Mouse (Mus musculus) liver, adult (tissue): ENCODE results near the gene Slit3.

Source experiments
- GATA4 ChIP-seq: IDR thresholded peaks from 2 replicates; pipeline ENCODE4 v1.6.1; 2014; ENCODE audit warnings: mild to moderate bottlenecking, low read length; ENCODE audit not compliant: insufficient replicate concordance

The Slit3 gene

DNA sequence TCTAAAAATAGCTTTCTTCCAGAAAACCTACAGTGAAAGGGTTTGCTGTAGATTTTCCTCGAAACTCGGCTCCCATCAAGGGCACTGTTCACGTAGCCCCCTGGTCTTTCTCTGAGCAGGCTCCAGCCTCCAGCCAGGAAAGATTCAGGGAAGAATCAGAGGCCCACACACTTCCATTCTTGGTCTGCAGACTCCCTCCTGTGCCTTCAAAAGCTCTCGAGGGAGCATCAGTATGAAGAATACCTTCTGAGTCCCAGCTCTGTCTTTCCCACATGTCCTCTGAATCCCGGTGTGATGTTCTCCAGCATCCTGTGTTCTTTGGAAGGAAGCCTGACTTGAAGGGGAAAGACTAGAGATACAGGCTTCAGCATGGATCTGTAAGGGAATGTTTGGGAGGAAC lies 461.6 kb downstream of the Slit3 start:
- no peak for TF ChIP-seq GATA4

DNA sequence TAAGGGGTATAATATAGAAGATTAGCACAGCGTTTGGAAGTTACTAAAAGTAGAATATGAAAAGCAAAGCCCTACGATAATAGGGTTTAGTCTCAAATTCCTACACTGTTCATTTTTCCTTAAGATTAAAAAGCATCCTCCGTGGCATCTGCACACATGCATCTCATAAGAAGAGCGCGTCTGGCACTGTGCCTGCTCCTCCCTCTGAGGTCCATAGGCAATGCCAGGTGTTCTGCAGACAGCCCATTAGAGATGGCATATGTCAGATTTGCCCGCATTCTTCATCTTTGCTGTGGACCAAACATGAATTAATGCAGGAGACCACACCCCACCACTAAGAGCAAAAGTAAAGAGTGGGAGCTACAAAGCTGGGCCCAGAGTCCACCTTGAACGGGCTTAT lies 462.6 kb downstream of the Slit3 start:
- no peak for TF ChIP-seq GATA4

DNA sequence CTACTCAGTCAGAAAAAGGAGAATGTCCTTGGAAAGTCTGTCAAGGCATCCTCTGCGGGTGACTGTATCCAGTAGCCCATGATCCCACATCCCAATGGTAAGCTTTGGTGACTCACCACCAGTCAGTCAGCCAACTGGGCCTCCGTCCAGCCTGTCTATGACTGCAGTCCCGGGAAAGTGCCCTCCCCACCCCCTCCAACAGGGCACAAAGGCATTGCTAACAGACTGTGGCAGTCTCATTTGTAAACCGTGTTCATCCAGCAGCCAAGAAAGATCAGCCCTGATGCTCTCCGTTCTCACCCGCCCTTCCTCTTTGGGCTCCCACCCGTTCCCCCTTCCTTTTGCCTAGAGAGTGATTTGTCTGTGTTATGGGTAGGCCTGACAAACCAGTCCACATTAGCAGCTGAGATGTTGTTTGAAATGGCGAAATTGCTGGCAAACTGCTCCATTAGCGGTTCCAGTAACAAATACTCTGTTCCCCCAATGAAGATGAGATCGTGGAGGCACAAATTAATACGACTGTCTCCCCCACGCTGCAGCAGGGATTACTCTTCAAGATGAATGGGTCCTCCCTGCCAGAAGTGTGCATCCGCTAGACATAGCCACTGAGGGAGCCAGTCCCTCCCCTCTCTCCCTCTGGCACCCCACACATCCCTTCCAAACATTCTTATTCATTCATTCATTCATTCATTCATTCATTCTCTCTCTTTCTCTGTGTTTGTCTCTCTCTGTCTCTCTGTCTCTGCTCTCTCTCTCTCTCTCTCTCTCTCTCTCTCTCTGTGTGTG lies 466.3 kb downstream of the Slit3 start:
- TF ChIP-seq GATA4 = no peak

- TF ChIP-seq GATA4 = no peak
These were observed 468.9 kb downstream of the Slit3 start for GRCm38 (mm10) chr11:35589892-35590291.

GRCm38 (mm10) chr11:35593146-35594034 lies 472.4 kb downstream of the Slit3 start:
- no peak for TF ChIP-seq GATA4

DNA sequence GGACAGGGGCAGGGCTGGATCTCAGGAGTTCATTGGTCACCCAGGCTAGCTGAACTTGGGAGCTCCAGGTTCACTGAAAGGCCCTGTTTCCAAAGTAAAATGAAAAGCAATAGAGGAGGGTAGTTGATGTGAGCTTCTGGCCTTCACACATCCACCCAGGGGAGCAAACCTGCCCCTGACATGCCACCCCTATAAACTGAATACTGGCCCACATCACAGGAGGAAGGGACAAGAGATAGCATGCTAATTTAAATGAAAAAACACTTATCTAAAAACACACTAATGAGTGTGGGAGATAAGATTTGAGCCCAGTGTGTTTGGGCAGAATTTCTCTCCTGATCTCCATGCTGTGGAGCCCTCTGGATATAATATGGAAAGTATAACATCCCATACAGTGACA lies 475.0 kb downstream of the Slit3 start:
- TF ChIP-seq GATA4 = no peak

- no peak for TF ChIP-seq GATA4
These were observed 476.9 kb downstream of the Slit3 start for GRCm38 (mm10) chr11:35597882-35598281.

DNA sequence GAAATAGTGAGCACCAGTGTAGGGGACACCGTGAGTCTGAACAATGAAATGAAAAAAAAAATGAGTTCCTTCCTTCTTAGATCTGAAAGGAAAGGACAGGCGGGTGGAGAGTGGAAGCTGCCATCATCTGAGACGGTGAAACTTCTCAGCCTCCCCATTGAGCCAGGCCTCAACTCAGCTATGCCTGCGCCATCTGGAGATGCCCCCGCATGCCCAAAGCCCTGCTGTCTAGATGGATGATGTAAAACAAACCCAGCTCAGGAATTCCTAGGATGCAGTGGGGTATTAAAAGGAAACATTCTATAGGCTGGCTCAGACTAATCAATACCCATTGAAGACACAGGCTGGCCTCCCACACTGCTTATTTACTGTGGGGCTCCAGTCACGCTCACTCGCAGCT lies 477.7 kb downstream of the Slit3 start:
- TF ChIP-seq GATA4 = no peak

DNA sequence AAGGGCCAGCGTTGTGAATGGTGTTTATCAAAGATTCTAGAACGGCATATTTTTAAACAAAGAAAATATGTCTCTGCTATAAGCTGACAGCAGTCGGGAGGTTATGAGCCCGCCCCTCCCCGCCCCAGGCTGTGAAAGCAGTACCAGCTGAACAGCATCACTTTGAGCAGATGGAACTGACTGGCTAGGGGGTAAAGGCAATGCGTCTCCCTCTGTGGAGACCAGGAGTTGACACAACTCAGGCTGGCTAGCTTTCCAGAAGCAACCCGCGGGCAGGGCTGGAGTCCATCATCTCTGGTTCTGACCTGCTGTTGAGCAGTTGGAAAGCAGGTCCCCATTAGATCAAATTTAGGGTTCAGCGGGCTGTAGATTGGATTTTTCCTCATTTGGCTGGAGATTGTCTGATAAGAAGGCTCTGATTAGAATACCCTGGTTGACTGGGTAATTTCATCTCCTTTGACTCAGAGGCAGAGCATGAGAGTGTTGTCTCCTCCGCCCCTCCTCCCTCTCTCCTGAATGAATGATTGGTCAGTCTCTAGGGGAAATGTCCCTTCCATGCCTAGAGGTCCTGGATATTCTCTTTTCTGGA lies 480.7 kb downstream of the Slit3 start:
- no peak for TF ChIP-seq GATA4

DNA sequence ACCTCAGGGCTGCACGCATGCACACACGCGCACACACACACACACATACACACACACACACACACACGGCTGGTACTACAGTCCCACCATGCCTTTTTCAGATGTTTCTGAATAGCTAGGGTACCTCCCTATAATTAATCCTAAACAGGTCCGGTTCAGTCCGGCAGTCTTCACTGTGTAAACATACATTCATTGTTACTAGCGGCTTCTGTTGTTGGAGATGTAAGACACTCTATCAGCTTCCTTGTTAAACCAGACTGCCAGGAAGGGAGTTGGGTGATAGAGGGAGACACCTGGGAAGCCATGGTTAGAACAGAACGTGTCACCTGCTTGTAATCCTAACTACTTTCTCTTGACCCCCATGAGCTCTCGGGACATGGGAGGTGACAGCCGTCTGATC lies 481.6 kb downstream of the Slit3 start:
- no peak for TF ChIP-seq GATA4

DNA sequence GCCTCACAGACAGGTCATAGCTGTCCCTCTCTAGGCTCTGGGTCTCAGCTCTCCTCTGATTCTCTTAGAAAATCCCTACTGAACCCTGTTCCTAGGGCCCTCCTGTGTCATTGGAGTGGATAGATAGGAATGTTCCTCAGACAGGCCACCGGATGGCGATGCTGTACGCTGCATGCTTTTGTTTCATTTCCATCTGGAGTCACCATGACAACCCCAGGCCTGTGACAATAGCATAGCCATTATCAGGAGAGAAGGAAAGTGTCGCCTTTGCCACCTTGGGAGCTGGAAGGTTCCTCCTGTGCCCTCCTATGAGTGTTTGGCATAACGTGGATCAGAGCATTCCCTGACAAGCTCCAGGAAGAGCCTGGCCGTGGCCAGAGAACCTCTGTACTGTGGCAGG lies 482.9 kb downstream of the Slit3 start:
- TF ChIP-seq GATA4 = no peak

DNA sequence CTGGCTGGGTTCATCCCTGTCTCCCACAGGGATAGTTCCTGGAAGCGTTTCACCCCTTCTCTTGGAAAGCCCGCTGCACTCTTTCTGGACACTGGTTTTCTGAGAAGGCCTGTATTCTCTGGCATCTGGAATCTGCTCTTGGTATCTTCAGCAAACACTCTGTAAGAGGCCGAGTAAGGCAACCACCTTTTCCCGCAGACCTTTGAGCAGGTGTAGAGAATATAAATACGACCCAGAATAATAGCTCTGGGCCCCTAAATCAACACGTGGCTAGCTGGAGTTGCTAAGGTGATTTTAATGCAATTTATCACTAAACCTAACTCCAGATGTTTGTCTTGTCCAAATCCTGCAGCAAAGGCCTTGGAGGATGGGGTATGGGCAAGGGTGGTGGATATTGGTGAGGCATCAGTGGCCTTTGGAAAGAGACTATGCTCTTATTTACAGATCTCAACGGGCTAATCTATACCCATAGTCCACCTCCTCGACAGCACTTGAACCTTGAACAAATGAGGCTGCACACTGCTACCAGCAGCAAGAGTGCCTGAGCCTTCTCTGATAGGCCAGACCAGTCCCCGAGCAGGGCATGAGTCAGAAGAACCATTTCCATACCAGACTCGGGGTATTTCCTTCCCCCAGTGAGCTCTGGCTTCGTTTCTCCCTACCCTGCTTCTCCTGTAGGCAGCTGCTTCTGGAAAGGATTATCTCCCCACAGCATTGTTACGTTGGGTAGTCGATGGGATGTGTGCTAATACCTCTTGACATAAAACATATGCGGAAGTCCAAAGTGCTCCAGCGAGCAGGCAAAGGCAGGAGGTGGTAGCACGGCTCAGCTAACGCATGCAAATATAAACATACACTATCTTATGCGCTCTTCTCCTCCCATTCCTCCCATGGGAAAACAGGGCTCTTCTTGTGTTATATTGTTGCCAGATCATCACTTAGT lies 484.1 kb downstream of the Slit3 start:
- TF ChIP-seq GATA4 = no peak

DNA sequence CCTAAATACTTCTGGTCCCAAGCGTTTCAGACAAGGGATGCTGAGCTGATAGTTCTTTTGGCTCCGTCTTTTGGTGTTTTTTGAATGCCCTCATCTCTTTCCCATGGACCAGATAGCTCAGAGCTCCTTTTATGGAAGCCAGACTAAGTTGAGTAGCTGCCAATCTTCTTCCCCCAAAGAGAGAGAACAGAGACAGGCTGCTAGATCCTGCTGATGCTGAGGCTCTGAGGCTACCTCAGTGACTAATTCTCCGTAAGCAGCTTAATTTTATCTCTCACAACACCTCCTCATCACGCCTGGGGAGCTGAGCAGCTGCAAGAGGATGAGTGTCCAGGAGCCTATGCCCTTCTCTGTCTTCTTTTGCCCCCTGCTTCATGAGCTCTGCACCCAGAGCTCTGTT lies 486.2 kb downstream of the Slit3 start:
- TF ChIP-seq GATA4 = no peak

DNA sequence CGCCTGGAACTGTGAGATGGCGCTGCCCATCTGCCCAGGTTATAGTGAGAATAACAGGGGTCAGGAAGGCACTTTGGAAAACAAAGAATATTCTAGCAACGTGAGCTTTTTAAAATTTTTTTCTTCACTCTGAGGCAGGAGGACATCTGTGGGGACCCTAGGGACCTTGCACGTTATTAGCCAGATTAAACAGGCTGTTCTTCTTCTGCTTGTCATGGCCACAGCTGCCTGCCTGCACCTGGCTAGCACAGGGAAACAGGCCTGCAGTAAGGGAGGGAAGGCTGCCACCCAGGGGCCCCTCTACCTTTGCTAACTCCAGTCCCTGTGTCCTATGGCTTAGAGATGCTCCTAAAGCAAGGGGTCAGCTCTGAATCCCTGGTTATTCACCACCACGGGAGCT lies 487.8 kb downstream of the Slit3 start:
- TF ChIP-seq GATA4 = no peak
